Mouse (Mus musculus) left cerebral cortex, adult 2 months (tissue): ENCODE measurements around the gene Dmrta2. TPM values are rescaled to one million over a fixed set of nuclear protein-coding genes. Genes with fewer than 3 reads are reported as not detected.

Experiments used
- DNase-seq, 2 experiments: peaks; one replicate each; pipeline ENCODE4 v3.0.0; 2021 to 2022; ENCODE audit warnings: low spot score in 2 of 2, mixed read lengths in 1 of 2; ENCODE audit errors: extremely low spot score in 1 of 2
- H3K27ac ChIP-seq: fragments of 200-600 bp; 2 replicates; pipeline ENCODE4 v1.8.1; 2022
- H3K4me3 ChIP-seq: fragments of 200-600 bp; 2 replicates; pipeline ENCODE4 v1.8.1; 2022
- CTCF ChIP-seq: fragments of 200-600 bp; IDR thresholded peaks from 2 replicates; pipeline ENCODE4 v1.8.1; 2022; ENCODE audit warnings: antibody characterized with exemption, mild to moderate bottlenecking, moderate library complexity
- intact Hi-C: fragments of 180-260 bp; cut with DNase I; formaldehyde crosslinking; loops from one replicate; pipeline ENCODE4 v1.15.1; 2025
- total RNA-seq, 2 experiments: library from RNA; stranded (reverse); gene quantifications; 2 replicates each; pipeline ENCODE4 v1.2.3; 2021

Dmrta2 gene
- total RNA-seq, 2 experiments from 2014 or later: 2.2 to 2.6 TPM

GRCm38 (mm10) chr4:109973991-109974654 is 3.7 kb upstream of the Dmrta2 start:
- no peak for TF ChIP-seq CTCF
- Histone ChIP-seq H3K27ac (no peak overlapping the region), H3K4me3 (no peak overlapping the region)
- intact Hi-C loops: no loop called here
- DNase-seq: no peak

- Histone ChIP-seq H3K4me3 (no peak overlapping the region), H3K27ac (no peak overlapping the region)
- DNase-seq: no peak
- TF ChIP-seq CTCF: no peak
- intact Hi-C loops: no loop called here
Observed at GRCm38 (mm10) chr4:109974655-109975380, 3.0 kb upstream of the Dmrta2 start.

- H3K27ac ChIP-seq: no peak overlapping the region
- no peak for DNase-seq
- TF ChIP-seq CTCF: no peak
- intact Hi-C loops: no loop called here
- H3K4me3 ChIP-seq: no peak overlapping the region
Observed at GRCm38 (mm10) chr4:109975381-109976240, 2.2 kb upstream of the Dmrta2 start.

GRCm38 (mm10) chr4:109976273-109977147 is 1.3 kb upstream of the Dmrta2 start:
- Histone ChIP-seq H3K27ac (no peak overlapping the region), H3K4me3 (no peak overlapping the region)
- TF ChIP-seq CTCF: no peak
- intact Hi-C loops: no loop called here
- DNase-seq: no peak

- no peak for TF ChIP-seq CTCF
- no peak overlapping the region for H3K27ac ChIP-seq
- intact Hi-C loops: no loop called here
- no peak for DNase-seq
- peak overlapping the region; percentile 41 for H3K4me3 ChIP-seq
Observed at GRCm38 (mm10) chr4:109978068-109978857, 410 bp downstream of the Dmrta2 start.

- no peak for DNase-seq
- TF ChIP-seq CTCF: no peak
- intact Hi-C loops: no loop called here
- Histone ChIP-seq H3K27ac (no peak overlapping the region), H3K4me3 (peak overlapping the region; percentile 41)
Observed at GRCm38 (mm10) chr4:109978858-109979340, 1.0 kb downstream of the Dmrta2 start.

- Histone ChIP-seq H3K4me3 (no peak overlapping the region), H3K27ac (no peak overlapping the region)
- DNase-seq: peak in 1 of 2 experiments; percentile 24
- intact Hi-C loops: loop anchor here (2.0 to 5.0 kb wide), 3 partner anchors 308 to 323 kb away; no protein-coding TSS in a partner anchor
- no peak for TF ChIP-seq CTCF
Observed at GRCm38 (mm10) chr4:109979461-109980320, 1.8 kb downstream of the Dmrta2 start.

- H3K27ac ChIP-seq: no peak overlapping the region
- no peak overlapping the region for H3K4me3 ChIP-seq
- TF ChIP-seq CTCF: no peak
- DNase-seq: no peak
- intact Hi-C loops: loop anchor here (2.0 to 5.0 kb wide), 3 partner anchors 307 to 324 kb away; no protein-coding TSS in a partner anchor
Observed at GRCm38 (mm10) chr4:109980321-109981082, 2.6 kb downstream of the Dmrta2 start.
